28 mouse cellular contexts compared by ENCODE assay signal in the genomic region with DNA sequence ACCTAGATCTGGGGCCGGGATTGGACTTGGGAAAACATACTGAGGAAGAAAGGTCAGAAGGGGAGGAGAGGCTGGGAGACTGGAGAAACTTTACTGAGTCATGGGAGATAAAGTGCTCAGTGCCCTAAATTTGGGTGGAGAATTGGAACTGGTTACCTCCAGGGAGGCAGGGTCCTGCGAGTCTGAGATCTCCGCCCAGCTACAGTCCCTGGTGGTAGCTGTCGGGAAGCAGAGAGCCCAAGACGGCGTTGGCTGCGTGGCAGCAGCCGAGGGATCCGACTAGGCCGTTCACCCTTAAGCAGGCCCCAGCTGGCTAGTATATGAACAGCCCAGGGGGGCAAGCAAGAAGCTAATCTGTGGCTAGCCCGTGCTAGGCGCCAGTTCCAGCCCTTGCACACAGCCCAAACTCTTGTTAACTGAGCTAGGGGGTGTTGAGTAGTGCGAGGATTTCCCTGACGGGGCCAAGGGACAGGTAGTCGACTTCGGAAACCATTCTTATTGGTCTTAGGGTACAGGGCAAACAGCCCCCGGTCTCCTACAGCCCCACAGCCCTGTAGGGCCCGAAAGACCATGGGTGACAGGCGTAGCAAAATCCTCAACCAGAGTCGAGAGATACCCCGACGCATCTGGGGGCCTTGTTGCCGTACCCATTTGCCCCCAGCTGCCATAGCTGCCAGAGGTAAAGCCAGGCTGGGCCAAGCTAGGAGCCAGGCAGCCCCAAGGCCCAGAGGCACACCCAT. TPM values are rescaled to one million over a fixed set of nuclear protein-coding genes. Genes with fewer than 3 reads are reported as not detected.
DNase-seq lines count a peak whose midpoint lies in the region; ATAC-seq and TF ChIP-seq lines count a peak whose summit lies in the region.
"Had no signal": no experiment of that assay in that cellular context is flagged by ENCODE, and none has a peak within 500 bp of the region (broad histone marks: within the 10 kb centered on the region; RNA-seq: fewer than 3 reads in every experiment).

No protein-coding gene starts in this region.

- H3K27me3 ChIP-seq in midbrain, embryonic 10.5 days (ENCODE audit: low read depth, poor library complexity, severe bottlenecking) = no peaks in the 10 kb centered on the region
- H3K27me3 ChIP-seq in midbrain, embryonic 11.5 days (ENCODE audit: control insufficient read depth, insufficient read depth, low read length) = no peaks in the 10 kb centered on the region
- H3K27me3 ChIP-seq: CH12.LX; embryonic facial prominence, embryonic 13.5 days; embryonic facial prominence, embryonic 15.5 days; forebrain, embryonic 12.5 days; Patski had no signal

- no peaks in the 10 kb centered on the region for H3K9me3 ChIP-seq in midbrain, embryonic 10.5 days (replicated peaks)
- H3K9me3 ChIP-seq in midbrain, embryonic 11.5 days (ENCODE audit: control insufficient read depth, low read length) = no peaks in the 10 kb centered on the region
- H3K9me3 ChIP-seq: embryonic facial prominence, embryonic 13.5 days; embryonic facial prominence, embryonic 15.5 days; forebrain, embryonic 10.5 days; forebrain, embryonic 12.5 days; G1E had no signal

- no peak for ATAC-seq in midbrain, embryonic 11.5 days (ENCODE audit: low FRiP score)
- ATAC-seq: activated CD4-positive, CD25-positive, alpha-beta regulatory T cell, adult 4 months; CD4-positive, CD25-positive, alpha-beta regulatory T cell, adult 4 months; forebrain, embryonic 14.5 days; forebrain, embryonic 16.5 days; Patski had no signal

- H3K4me1 ChIP-seq in midbrain, embryonic 10.5 days = peaks cover 8% of the 10 kb centered on the region; the same call in 1 of the 2 replicates
- H3K4me1 ChIP-seq in midbrain, embryonic 11.5 days (ENCODE audit: control insufficient read depth, insufficient read depth, low read length) = no peaks in the 10 kb centered on the region
- H3K4me1 ChIP-seq: embryonic facial prominence, embryonic 15.5 days; forebrain, embryonic 12.5 days had no signal

- intact Hi-C loops in gastrocnemius, adult 2 months (cut with DNase I) = no loop called here
- intact Hi-C loops in heart, postnatal 10 days (cut with DNase I) = no loop called here

- no peak for TF ChIP-seq CTCF in gastrocnemius, adult 2 months (IDR thresholded peaks at IDR 0.05)

- H3K36me3 ChIP-seq in midbrain, embryonic 10.5 days = peaks cover 100% of the 10 kb centered on the region
- peaks cover 55% of the 10 kb centered on the region for H3K36me3 ChIP-seq in midbrain, embryonic 11.5 days (ENCODE audit: control insufficient read depth, insufficient read depth, low read length)

- H3K27ac ChIP-seq in gastrocnemius, adult 2 months = peak overlapping the region; percentile 35
- H3K27ac ChIP-seq in midbrain, embryonic 10.5 days (replicated peaks) = no peak overlapping the region
- no peak overlapping the region for H3K27ac ChIP-seq in midbrain, embryonic 11.5 days (ENCODE audit: low read depth, low read length)
- H3K27ac ChIP-seq: embryonic facial prominence, embryonic 13.5 days; embryonic facial prominence, embryonic 15.5 days; forebrain, embryonic 10.5 days; forebrain, embryonic 12.5 days had no signal

- DNase-seq in gastrocnemius, adult 2 months = no peak
- no peak for DNase-seq in gastrocnemius, adult 18-20 months (ENCODE audit: low spot score)
- peak; percentile 34 to 64 for DNase-seq in heart, adult 18-20 months
- no peak for DNase-seq in heart, postnatal 10 days
- no peak for DNase-seq in midbrain, embryonic 10.5 days (ENCODE audit: low spot score)
- DNase-seq in midbrain, embryonic 11.5 days (ENCODE audit: low spot score, missing footprints) = no peak
- DNase-seq: adrenal gland, adult 8-10 months; adrenal gland, postnatal 14 days; adrenal gland, postnatal 36 days; B cell, adult 2 months; cerebellum, adult 11-12 months; cerebellum, adult 2 months; cerebellum, adult 9-10 months; cerebellum, postnatal 10 days had no signal

- WGBS in midbrain, embryonic 10.5 days = 92% methylated on average over 23 of the region's 23 CpGs
- WGBS in midbrain, embryonic 11.5 days = 91% methylated on average over 23 of the region's 23 CpGs

- no peak overlapping the region for H3K4me3 ChIP-seq in gastrocnemius, adult 2 months
- 0 out of 2 replicates have a peak overlapping the region, but pooled peaks have one; percentile 4 for H3K4me3 ChIP-seq in midbrain, embryonic 10.5 days
- H3K4me3 ChIP-seq in midbrain, embryonic 11.5 days (ENCODE audit: low read depth, low read length) = no peak overlapping the region
- H3K4me3 ChIP-seq: embryonic facial prominence, embryonic 13.5 days; embryonic facial prominence, embryonic 15.5 days; erythroblast, embryonic 14.5 days; forebrain, embryonic 10.5 days; forebrain, embryonic 12.5 days had no signal

- no peak overlapping the region for H3K9ac ChIP-seq in midbrain, embryonic 11.5 days (ENCODE audit: low read length)
- H3K9ac ChIP-seq: embryonic facial prominence, embryonic 13.5 days; embryonic facial prominence, embryonic 15.5 days; forebrain, embryonic 12.5 days had no signal

- no peak overlapping the region for H3K4me2 ChIP-seq in midbrain, embryonic 11.5 days
- H3K4me2 ChIP-seq: embryonic facial prominence, embryonic 13.5 days; embryonic facial prominence, embryonic 15.5 days; forebrain, embryonic 12.5 days had no signal

RNA-seq across cellular contexts. Expression of a gene that starts 7.8 kb away (rescaled TPM):
- 10 to 100 TPM in 1 of 2 experiments, 1 to 10 TPM in 1; 8.7 to 12.9 TPM for total RNA-seq in gastrocnemius, adult 2 months (2021)
- 10 to 100 TPM in 1 of 2 experiments, 1 to 10 TPM in 1; 8.4 to 12.3 TPM for total RNA-seq in gastrocnemius, adult 18-20 months (2021)
- 10 to 100 TPM; 17.2 to 19.1 TPM for total RNA-seq in heart, adult 18-20 months (2021)
- total RNA-seq in heart, postnatal 10 days (2021) = 10 to 100 TPM; 23.8 to 30.0 TPM
- polyA plus RNA-seq in midbrain, embryonic 10.5 days (2016; fragmentation: Nextera tagmentation; extraction: Ambion mirVana) = 105 and 107 TPM in 2 replicates
- polyA plus RNA-seq in midbrain, embryonic 11.5 days (2014; fragmentation: Nextera tagmentation; extraction: Ambion mirVana) = 92.6 and 99.7 TPM in 2 replicates

RNA-seq across cellular contexts. Expression of a gene that starts 8.2 kb away (rescaled TPM):
- 1 to 10 TPM; 5.3 to 6.3 TPM for total RNA-seq in gastrocnemius, adult 2 months (2021)
- 1 to 10 TPM; 5.0 to 5.4 TPM for total RNA-seq in gastrocnemius, adult 18-20 months (2021)
- total RNA-seq in heart, adult 18-20 months (2021) = 1 to 10 TPM; 5.0 to 6.4 TPM
- total RNA-seq in heart, postnatal 10 days (2021) = 10 to 100 TPM; 10.3 to 13.8 TPM
- 50.1 and 50.7 TPM in 2 replicates for polyA plus RNA-seq in midbrain, embryonic 10.5 days (2016; fragmentation: Nextera tagmentation; extraction: Ambion mirVana)
- polyA plus RNA-seq in midbrain, embryonic 11.5 days (2014; fragmentation: Nextera tagmentation; extraction: Ambion mirVana) = 23.8 and 28.4 TPM in 2 replicates

RNA-seq across cellular contexts. Expression of a gene that starts 14.6 kb away (rescaled TPM):
- total RNA-seq in gastrocnemius, adult 2 months (2021) = 10 to 100 TPM; 22.3 to 23.5 TPM
- 10 to 100 TPM; 19.7 to 21.9 TPM for total RNA-seq in gastrocnemius, adult 18-20 months (2021)
- 10 to 100 TPM; 35.6 to 38.4 TPM for total RNA-seq in heart, adult 18-20 months (2021)
- total RNA-seq in heart, postnatal 10 days (2021) = 10 to 100 TPM; 65.6 to 65.7 TPM
- polyA plus RNA-seq in midbrain, embryonic 10.5 days (2016; fragmentation: Nextera tagmentation; extraction: Ambion mirVana) = 53.2 and 61.1 TPM in 2 replicates
- 25.7 and 27.2 TPM in 2 replicates for polyA plus RNA-seq in midbrain, embryonic 11.5 days (2014; fragmentation: Nextera tagmentation; extraction: Ambion mirVana)

RNA-seq across cellular contexts. Expression of a gene that starts 22.7 kb away (rescaled TPM):
- total RNA-seq in gastrocnemius, adult 2 months (2021) = not detected
- not detected for total RNA-seq in gastrocnemius, adult 18-20 months (2021)
- not detected for total RNA-seq in heart, adult 18-20 months (2021)
- total RNA-seq in heart, postnatal 10 days (2021) = not detected
- 6.6 and 8.4 TPM in 2 replicates for polyA plus RNA-seq in midbrain, embryonic 10.5 days (2016; fragmentation: Nextera tagmentation; extraction: Ambion mirVana)
- polyA plus RNA-seq in midbrain, embryonic 11.5 days (2014; fragmentation: Nextera tagmentation; extraction: Ambion mirVana) = 4.1 and 4.8 TPM in 2 replicates
- polyA plus RNA-seq: activated CD4-positive, CD25-positive, alpha-beta regulatory T cell, adult 4 months; CD4-positive, CD25-positive, alpha-beta regulatory T cell, adult 4 months; erythroblast, embryonic 14.5 days; G1E; Patski had no signal

RNA-seq across cellular contexts. Expression of a gene that starts 38.5 kb away (rescaled TPM):
- not detected for total RNA-seq in gastrocnemius, adult 2 months (2021)
- total RNA-seq in gastrocnemius, adult 18-20 months (2021) = not detected
- not detected for total RNA-seq in heart, adult 18-20 months (2021)
- total RNA-seq in heart, postnatal 10 days (2021) = not detected
- not detected in 2 replicates for polyA plus RNA-seq in midbrain, embryonic 10.5 days (2016; fragmentation: Nextera tagmentation; extraction: Ambion mirVana)
- not detected in 2 replicates for polyA plus RNA-seq in midbrain, embryonic 11.5 days (2014; fragmentation: Nextera tagmentation; extraction: Ambion mirVana)
- total RNA-seq: adrenal gland, adult 18-20 months; adrenal gland, adult 8-10 months; adrenal gland, postnatal 14 days; adrenal gland, postnatal 36 days; CH12.LX; G1E had no signal
- polyA plus RNA-seq: activated CD4-positive, CD25-positive, alpha-beta regulatory T cell, adult 4 months; CD4-positive, CD25-positive, alpha-beta regulatory T cell, adult 4 months; cerebellum, adult 2 months; embryonic facial prominence, embryonic 11.5 days; embryonic facial prominence, embryonic 13.5 days; embryonic facial prominence, embryonic 15.5 days; erythroblast, embryonic 14.5 days; forebrain, embryonic 10.5 days; forebrain, embryonic 12.5 days; forebrain, embryonic 14.5 days; forebrain, embryonic 16.5 days; G1E; Patski had no signal

Comparison
In these comparisons a context has a peak if more than half of its experiments do, and no peak if none do; other contexts are left out.
1. DNase-seq: peak in heart, adult 18-20 months (2 of 2); none in gastrocnemius, adult 2 months (single experiment), gastrocnemius, adult 18-20 months (single experiment), heart, postnatal 10 days (0 of 2), midbrain, embryonic 10.5 days (single experiment) and midbrain, embryonic 11.5 days (single experiment).